Mouse (Mus musculus): ENCODE data around the gene Rnf144b.

Gene Rnf144b

DNA sequence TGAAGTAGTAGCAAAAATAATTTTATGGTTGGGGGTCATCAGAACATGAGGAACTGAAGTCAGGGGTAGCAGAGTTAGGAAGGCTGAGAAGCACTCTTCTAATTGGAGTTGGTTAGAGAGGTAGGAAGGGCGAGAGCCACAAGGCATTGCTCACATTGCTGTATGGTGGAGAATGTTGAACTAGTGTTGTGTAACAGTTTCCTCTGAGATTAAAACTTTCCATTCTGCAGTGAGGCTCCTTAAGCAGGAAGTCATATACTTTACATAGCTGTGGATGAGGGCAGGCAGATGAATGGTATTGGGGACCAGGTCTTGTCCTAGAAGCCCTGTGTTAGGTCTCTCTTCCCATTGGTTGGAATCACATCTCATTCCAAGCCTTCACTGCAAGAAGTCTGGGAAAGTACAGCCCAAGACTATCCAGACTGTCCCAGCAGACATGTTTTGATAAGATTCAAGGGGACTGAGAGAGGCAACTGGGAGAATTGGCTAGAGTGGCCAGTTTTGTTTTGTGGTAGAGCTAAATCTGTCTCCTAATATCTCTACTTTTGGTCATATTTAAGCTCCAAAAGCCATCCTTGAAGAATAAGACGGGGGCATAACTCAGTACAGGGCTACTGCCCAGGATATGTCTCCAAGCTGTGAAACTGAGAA, 128.8 kb downstream of the Rnf144b start:
- in situ Hi-C loops (cut with MboI, MseI), result no loop called here

GRCm38 (mm10) chr13:47253711-47254110, 131.3 kb downstream of the Rnf144b start:
- in situ Hi-C loops (cut with MboI, MseI), result no loop called here

GRCm38 (mm10) chr13:47259297-47259696, 136.8 kb downstream of the Rnf144b start:
- in situ Hi-C loops (cut with MboI, MseI), result no loop called here

- in situ Hi-C loops (cut with MboI, MseI), result no loop called here
These were observed 139.5 kb downstream of the Rnf144b start for GRCm38 (mm10) chr13:47261961-47262360.

DNA sequence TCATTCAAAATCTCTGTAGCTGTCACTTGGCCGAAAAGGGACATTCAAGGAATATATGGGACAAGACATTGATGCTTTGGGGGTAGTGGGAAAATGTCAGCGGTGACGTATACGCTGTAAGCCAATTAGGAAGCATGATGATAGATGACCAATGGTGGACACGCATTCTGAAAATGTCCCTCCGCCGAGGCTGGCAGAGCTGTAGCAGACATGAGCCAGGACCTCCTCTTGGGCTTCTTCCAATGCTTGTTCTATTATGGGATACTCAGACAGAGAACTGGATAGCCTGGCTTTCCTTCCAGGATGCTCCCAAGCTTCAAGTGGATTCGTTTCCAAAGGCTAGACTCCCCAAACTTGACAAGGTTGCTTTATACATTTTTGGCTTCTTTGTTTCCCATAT, 141.9 kb downstream of the Rnf144b start:
- in situ Hi-C loops (cut with MboI, MseI), result no loop called here

GRCm38 (mm10) chr13:47266411-47266810, 144.0 kb downstream of the Rnf144b start:
- in situ Hi-C loops (cut with MboI, MseI), result loop anchor here (5.0 kb wide), 1 partner anchor 199 kb away; no protein-coding TSS in a partner anchor

DNA sequence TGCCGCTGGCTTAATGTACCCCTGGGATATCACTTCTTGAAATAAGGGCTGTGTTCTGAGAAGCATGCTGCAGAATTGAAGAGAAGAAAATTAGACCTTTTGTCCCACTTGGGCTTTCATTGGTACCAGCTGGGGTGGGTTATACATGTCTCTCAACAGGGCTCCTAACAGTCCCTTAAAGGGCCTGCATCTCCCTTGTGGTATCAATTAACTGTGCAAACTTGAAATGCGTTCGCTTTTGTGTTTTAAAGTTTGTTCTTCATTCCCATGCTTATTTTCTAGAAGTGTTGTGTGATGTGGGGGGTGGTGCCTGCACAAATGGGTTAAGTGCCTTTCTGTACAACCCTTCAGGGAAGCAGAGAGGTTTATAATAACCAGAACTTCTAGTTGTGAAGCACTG, 145.8 kb downstream of the Rnf144b start:
- in situ Hi-C loops (cut with MboI, MseI), result loop anchor here (5.0 kb wide), 1 partner anchor 201 kb away; no protein-coding TSS in a partner anchor

DNA sequence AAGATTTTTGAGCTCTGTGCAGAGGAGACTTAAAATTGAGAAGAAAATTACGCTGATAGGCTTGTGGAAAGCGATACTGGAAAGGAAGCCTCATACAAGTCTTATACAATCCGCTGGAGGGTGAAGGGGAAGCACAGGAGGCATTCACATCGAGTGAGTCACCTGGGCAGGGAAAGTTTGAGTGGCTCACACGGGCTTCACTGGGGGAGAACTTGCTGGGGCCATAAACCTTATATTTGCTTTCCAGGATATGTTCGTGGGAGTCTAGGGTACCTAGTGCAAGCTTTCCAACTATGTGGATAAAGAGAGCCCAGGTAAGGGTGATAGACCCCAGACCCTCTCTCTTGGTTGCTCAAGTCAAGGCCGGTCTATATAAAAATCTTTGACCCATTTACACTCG, 150.5 kb downstream of the Rnf144b start:
- in situ Hi-C loops (cut with MboI, MseI), result no loop called here

GRCm38 (mm10) chr13:47273487-47273886, 151.0 kb downstream of the Rnf144b start:
- in situ Hi-C loops (cut with MboI, MseI), result no loop called here

DNA sequence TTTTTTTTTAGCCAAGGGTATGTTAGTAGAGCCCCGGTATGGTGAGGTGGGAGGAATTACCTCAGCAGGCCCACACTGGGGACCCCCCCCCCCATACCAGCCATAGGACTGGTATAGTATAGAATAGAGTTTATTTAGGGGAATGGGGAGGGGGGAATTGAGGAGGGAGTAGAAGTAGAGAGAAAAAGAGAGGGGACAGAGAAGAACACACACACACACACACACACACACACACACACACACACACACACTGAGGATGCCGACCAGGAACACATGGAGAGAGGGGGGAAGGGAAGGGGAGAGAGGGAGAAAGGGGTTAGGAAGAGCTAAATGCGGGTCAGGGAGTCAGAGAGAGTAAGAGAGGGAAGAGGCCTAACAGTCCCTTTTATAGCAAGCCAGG, 151.7 kb downstream of the Rnf144b start:
- in situ Hi-C loops (cut with MboI, MseI), result no loop called here

GRCm38 (mm10) chr13:47277000-47277823, 154.8 kb downstream of the Rnf144b start:
- in situ Hi-C loops (cut with MboI, MseI), result no loop called here

DNA sequence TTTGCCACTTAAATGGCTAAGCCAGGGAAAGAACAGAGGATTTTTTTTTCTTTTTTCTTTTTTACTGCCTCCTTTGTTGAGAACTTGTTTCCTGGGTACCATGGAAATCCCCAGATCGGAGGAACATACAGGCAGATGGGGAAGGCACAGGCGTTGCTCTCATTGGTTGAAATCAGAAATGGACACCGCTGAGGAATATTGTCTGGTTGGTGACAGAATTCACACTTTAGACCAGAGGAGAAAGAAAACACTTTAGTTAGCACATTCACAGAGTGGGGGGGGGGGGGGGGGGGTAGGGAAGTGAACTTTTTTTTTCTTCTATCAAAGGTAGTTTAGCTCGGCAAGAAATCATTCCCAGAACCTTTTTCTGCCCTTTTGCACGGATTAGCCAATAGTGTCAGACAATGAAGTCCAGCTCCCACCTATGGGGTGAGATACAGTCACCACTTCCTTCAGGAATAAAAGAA, 155.4 kb downstream of the Rnf144b start:
- in situ Hi-C loops (cut with MboI, MseI), result no loop called here

GRCm38 (mm10) chr13:47282221-47282620, 159.8 kb downstream of the Rnf144b start:
- in situ Hi-C loops (cut with MboI, MseI), result no loop called here

DNA sequence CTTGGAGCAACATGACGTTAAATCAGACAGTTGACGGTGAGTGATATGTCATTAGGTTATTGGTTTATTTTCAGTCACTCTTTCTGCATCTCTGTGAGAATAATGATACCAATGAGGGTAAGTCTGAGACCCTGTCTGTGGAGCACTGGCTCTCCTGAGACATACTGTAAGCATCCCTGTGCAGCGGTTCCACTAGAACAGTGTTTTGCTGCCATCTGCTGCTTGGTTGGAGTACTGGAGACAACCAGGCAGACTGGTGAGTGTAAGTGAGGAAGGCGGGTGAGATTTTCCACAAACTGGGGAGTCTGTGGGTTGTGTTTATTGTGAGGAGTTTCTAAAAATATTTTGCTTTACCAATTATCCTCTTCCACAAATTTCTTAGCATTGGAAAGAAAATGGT, 166.0 kb downstream of the Rnf144b start:
- in situ Hi-C loops (cut with MboI, MseI), result loop anchor here (5.0 kb wide), 2 partner anchors 131 to 211 kb away; no protein-coding TSS in a partner anchor

- in situ Hi-C loops (cut with MboI, MseI), result no loop called here
These were observed 174.0 kb downstream of the Rnf144b start for GRCm38 (mm10) chr13:47296465-47296864.

All from regulatory T cell (primary cell).